Mouse (Mus musculus) myocyte (in vitro differentiated cells): ENCODE data around the gene Ank2. TPM values are rescaled to one million over a fixed set of nuclear protein-coding genes. Genes with fewer than 3 reads are reported as not detected.

Experiments used
- H3K27me3 ChIP-seq: one replicate; pipeline ENCODE4 v1.6.1; 2011; ENCODE audit not compliant: control insufficient read depth, insufficient read depth, insufficient read length
- H3K36me3 ChIP-seq: one replicate; pipeline ENCODE4 v1.6.1; 2011; ENCODE audit not compliant: control insufficient read depth, insufficient read depth
- H3K4me2 ChIP-seq: one replicate; pipeline ENCODE4 v1.6.1; 2011; ENCODE audit warnings: low read depth, control low read depth
- H3K4me3 ChIP-seq: one replicate; pipeline ENCODE4 v1.5.1; 2011; ENCODE audit warnings: mild to moderate bottlenecking, control low read depth, moderate library complexity
- H3K79me2 ChIP-seq: one replicate; pipeline ENCODE4 v1.6.1; 2011; ENCODE audit not compliant: control insufficient read depth, insufficient read depth
- H3ac ChIP-seq: one replicate; pipeline ENCODE4 v1.6.1; 2011; ENCODE audit not compliant: control insufficient read depth, insufficient read length
- CEBPB ChIP-seq: IDR thresholded peaks from 2 replicates; pipeline ENCODE4 v1.6.1; 2011; ENCODE audit warnings: mild to moderate bottlenecking, moderate library complexity; ENCODE audit not compliant: poor library complexity, insufficient read depth, severe bottlenecking
- E2F4 ChIP-seq: IDR thresholded peaks from one replicate; pipeline ENCODE4 v1.6.1; 2011; ENCODE audit warnings: mild to moderate bottlenecking, control low read depth, moderate library complexity; ENCODE audit not compliant: insufficient read depth
- MAX ChIP-seq: IDR thresholded peaks from one replicate; pipeline ENCODE4 v1.6.1; 2011; ENCODE audit warnings: low read depth, mild to moderate bottlenecking, control low read depth
- MYOD1 ChIP-seq, 3 experiments: IDR thresholded peaks; one replicate each; pipeline ENCODE4 v1.6.1; 2011; ENCODE audit warnings: control low read depth in 2 of 3, low read depth in 2 of 3, mild to moderate bottlenecking in 2 of 3, moderate library complexity in 1 of 3; ENCODE audit not compliant: insufficient read length in 2 of 3, control insufficient read depth in 1 of 3
- MYOG ChIP-seq, 3 experiments: IDR thresholded peaks; one replicate each; pipeline ENCODE4 v1.6.1; 2011; ENCODE audit warnings: control low read depth in 2 of 3, low read depth in 2 of 3, mild to moderate bottlenecking in 2 of 3; ENCODE audit not compliant: insufficient read length in 2 of 3, control insufficient read depth in 1 of 3, insufficient read depth in 1 of 3
- POLR2A ChIP-seq: IDR thresholded peaks from one replicate; pipeline ENCODE4 v1.6.1; 2011; ENCODE audit warnings: low read depth, mild to moderate bottlenecking, control low read depth, moderate library complexity; ENCODE audit not compliant: insufficient read length
- POLR2AphosphoS2 ChIP-seq: IDR thresholded peaks from one replicate; pipeline ENCODE4 v1.6.1; 2011; ENCODE audit warnings: low read depth, control low read depth; ENCODE audit not compliant: insufficient read length
- REST ChIP-seq: IDR thresholded peaks from one replicate; pipeline ENCODE4 v1.6.1; 2011; ENCODE audit warnings: mild to moderate bottlenecking, control low read depth, moderate library complexity; ENCODE audit not compliant: insufficient read depth, insufficient read length
- SRF ChIP-seq: IDR thresholded peaks from one replicate; pipeline ENCODE4 v1.6.1; 2011; ENCODE audit warnings: low read depth; ENCODE audit not compliant: control insufficient read depth, insufficient read length
- TCF12 ChIP-seq: IDR thresholded peaks from one replicate; pipeline ENCODE4 v1.6.1; 2011; ENCODE audit warnings: mild to moderate bottlenecking, control low read depth; ENCODE audit not compliant: poor library complexity, insufficient read depth, severe bottlenecking
- TCF3 ChIP-seq: IDR thresholded peaks from one replicate; pipeline ENCODE4 v1.6.1; 2011; ENCODE audit warnings: low read depth, control low read depth; ENCODE audit not compliant: insufficient read length
- USF1 ChIP-seq: IDR thresholded peaks from one replicate; pipeline ENCODE4 v1.6.1; 2011; ENCODE audit warnings: low read depth, mild to moderate bottlenecking, control low read depth, moderate library complexity
- polyA plus RNA-seq: library from polyadenylated mRNA; unstranded; fragments of >200 nt; fragmentation: generic; extraction: Trizol; gene quantifications from one replicate; pipeline ENCODE4 v1.2.1, GENCODE M21; 2012; ENCODE audit warnings: missing spikeins

Gene Ank2
- polyA plus RNA-seq, 1 experiment, result 20.2 TPM

GRCm38 (mm10) chr3:127457761-127458419, 41.3 kb downstream of the Ank2 start:
- TF ChIP-seq TCF3, result no peak
- TF ChIP-seq POLR2A, result no peak
- TF ChIP-seq REST, result no peak
- TF ChIP-seq USF1, result no peak
- TF ChIP-seq SRF, result no peak
- H3K4me2 ChIP-seq, result no peak overlapping the region
- H3K4me3 ChIP-seq, result no peak overlapping the region

DNA sequence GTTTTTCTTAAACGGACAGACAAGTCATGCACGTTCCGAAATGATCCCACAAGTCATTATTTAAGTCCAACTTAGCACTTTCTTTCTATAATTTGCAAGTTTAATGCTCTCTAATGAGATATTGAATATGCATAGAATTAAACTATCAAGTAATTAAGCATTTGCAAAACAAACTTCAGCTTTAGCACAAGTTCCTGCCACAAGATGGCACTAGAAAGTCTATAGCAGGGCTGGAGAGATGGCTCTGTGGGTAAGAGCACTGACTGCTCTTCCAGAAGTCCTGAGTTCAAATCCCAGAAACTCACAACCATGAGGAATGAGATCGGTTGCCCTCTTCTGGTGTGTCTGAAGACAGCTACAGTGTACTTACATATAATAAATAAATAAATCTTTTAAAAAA, 45.4 kb downstream of the Ank2 start:
- TF ChIP-seq SRF, result no peak
- no peak for TF ChIP-seq POLR2AphosphoS2
- no peak for TF ChIP-seq REST
- TF ChIP-seq TCF3, result no peak
- no peak for TF ChIP-seq MAX
- no peak for TF ChIP-seq TCF12
- TF ChIP-seq MYOG (IDR thresholded peaks at IDR 0.05; ENCODE audit: control insufficient read depth in 1 of 3, insufficient read depth in 1 of 3, insufficient read length in 2 of 3, low read depth in 2 of 3), result no peak
- TF ChIP-seq MYOD1 (IDR thresholded peaks at IDR 0.05; ENCODE audit: control insufficient read depth in 1 of 3, insufficient read length in 2 of 3, low read depth in 2 of 3), result no peak
- TF ChIP-seq CEBPB, result no peak
- TF ChIP-seq POLR2A, result no peak
- no peak for TF ChIP-seq USF1
- TF ChIP-seq E2F4, result no peak
- Histone ChIP-seq H3K79me2 (no peaks in the 10 kb centered on the region), H3K4me2 (no peak overlapping the region), H3K4me3 (no peak overlapping the region), H3K36me3 (no peaks in the 10 kb centered on the region), H3K27me3 (no peaks in the 10 kb centered on the region), H3ac (no peak overlapping the region)

More at GRCm38 (mm10) chr3:127457761-127458419, 41.3 kb downstream of the Ank2 start:
- no peaks in the 10 kb centered on the region for H3K79me2 ChIP-seq
- H3K36me3 ChIP-seq, result no peaks in the 10 kb centered on the region
- H3K27me3 ChIP-seq, result no peaks in the 10 kb centered on the region
- H3ac ChIP-seq, result no peak overlapping the region

DNA sequence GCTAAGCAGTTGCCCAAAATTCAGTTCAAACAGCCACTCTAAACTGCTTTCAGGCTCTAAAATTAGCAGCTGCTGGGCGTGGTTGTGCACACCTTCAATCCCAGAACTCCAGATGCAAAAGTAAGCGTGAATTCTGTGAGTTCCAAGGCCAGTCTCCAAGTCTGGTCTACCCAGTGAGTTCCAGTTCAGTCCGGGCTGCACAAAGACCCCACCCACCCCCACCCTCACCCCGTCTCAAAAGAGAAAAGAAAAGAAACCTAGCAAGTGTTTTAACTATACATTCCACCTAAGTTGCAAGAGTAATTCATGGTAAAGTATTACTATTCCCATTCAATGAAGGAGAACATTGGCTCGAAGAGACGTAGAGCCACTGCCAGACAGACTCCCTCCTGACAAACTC, 45.9 kb downstream of the Ank2 start:
- Histone ChIP-seq H3K27me3 (no peaks in the 10 kb centered on the region), H3K36me3 (no peaks in the 10 kb centered on the region), H3K4me2 (no peak overlapping the region), H3K79me2 (no peaks in the 10 kb centered on the region), H3ac (no peak overlapping the region), H3K4me3 (no peak overlapping the region)
- TF ChIP-seq E2F4 (no peak), TCF12 (no peak), POLR2A (no peak), USF1 (no peak), MAX (no peak), MYOG (IDR thresholded peaks at IDR 0.05; ENCODE audit: control insufficient read depth in 1 of 3, insufficient read depth in 1 of 3, insufficient read length in 2 of 3, low read depth in 2 of 3) (no peak), MYOD1 (IDR thresholded peaks at IDR 0.05; ENCODE audit: control insufficient read depth in 1 of 3, insufficient read length in 2 of 3, low read depth in 2 of 3) (no peak), REST (no peak), CEBPB (no peak)

DNA sequence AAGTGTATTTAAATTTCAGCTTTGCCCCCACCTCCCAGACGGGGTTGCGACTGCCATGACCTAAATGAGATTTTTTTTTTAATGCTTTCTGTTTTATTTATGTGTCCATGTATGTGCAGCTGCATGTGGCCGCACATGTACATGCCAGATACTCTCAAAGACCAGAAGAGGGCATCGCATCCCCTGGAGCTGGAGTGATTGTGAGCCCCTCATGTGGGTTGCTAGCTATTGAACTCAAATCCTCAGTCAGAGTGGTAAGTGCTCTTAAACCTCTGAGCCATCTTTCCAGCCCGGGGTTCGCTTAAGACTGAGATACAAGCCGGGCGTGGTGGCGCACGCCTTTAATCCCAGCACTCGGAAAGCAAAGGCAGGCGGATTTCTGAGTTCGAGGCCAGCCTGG, 46.9 kb downstream of the Ank2 start:
- Histone ChIP-seq H3K4me2 (no peak overlapping the region), H3K79me2 (no peaks in the 10 kb centered on the region), H3K36me3 (no peaks in the 10 kb centered on the region), H3K4me3 (no peak overlapping the region), H3K27me3 (no peaks in the 10 kb centered on the region), H3ac (no peak overlapping the region)
- TF ChIP-seq POLR2A (no peak), MAX (no peak), POLR2AphosphoS2 (no peak), REST (no peak), SRF (no peak), E2F4 (no peak), USF1 (no peak), TCF3 (no peak), MYOG (IDR thresholded peaks at IDR 0.05; ENCODE audit: control insufficient read depth in 1 of 3, insufficient read depth in 1 of 3, insufficient read length in 2 of 3, low read depth in 2 of 3) (no peak), MYOD1 (IDR thresholded peaks at IDR 0.05; ENCODE audit: control insufficient read depth in 1 of 3, insufficient read length in 2 of 3, low read depth in 2 of 3) (no peak), CEBPB (no peak), TCF12 (no peak)

DNA sequence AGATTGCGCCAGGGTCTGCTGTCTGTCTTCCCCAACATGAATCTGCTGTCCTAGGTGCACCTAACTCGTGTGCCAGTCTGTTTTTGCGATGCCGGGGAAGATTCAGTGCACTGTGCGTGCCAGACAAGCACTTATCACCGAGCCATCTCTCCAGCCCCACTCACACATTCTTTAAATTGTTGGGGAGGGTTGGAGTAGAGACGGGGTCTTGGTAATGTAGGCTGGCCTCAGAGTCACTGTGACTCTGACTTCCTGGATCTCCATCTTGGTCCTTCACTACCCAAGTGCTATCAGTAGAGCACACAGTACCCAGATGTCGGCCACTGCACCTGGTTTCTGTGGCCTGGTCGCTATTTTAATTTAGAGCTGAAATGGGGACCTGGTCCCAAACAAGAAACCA, 47.4 kb downstream of the Ank2 start:
- no peak overlapping the region for H3K4me2 ChIP-seq

More for the DNA sequence above, 47.4 kb downstream of the Ank2 start:
- H3K79me2 ChIP-seq, result no peaks in the 10 kb centered on the region
- no peaks in the 10 kb centered on the region for H3K36me3 ChIP-seq
- no peaks in the 10 kb centered on the region for H3K27me3 ChIP-seq
- H3K4me3 ChIP-seq, result no peak overlapping the region
- no peak for TF ChIP-seq CEBPB
- H3ac ChIP-seq, result no peak overlapping the region
